Mouse (Mus musculus): ENCODE measurements at regions not wholly inside any gene's neighbourhood (a gene's known extent, or its start where the extent isn't known, plus 50 kb on each side); places are given as distances from the start of the nearest gene placed in this dataset.

GRCm38 (mm10) chr2:101206637-101207036 lies 417.9 kb upstream of the Rag2 start:
- in situ Hi-C loops (cut with MseI, MboI): no loop called here

GRCm38 (mm10) chr2:101209136-101209535 lies 415.4 kb upstream of the Rag2 start:
- in situ Hi-C loops (cut with MseI, MboI): no loop called here

GRCm38 (mm10) chr2:101220759-101221158 lies 403.8 kb upstream of the Rag2 start:
- in situ Hi-C loops (cut with MseI, MboI): no loop called here

GRCm38 (mm10) chr2:101242983-101243382 lies 381.5 kb upstream of the Rag2 start:
- in situ Hi-C loops (cut with MseI, MboI): no loop called here

- in situ Hi-C loops (cut with MseI, MboI): no loop called here
Measured at GRCm38 (mm10) chr2:101247133-101247532, 377.4 kb upstream of the Rag2 start.

GRCm38 (mm10) chr2:101252228-101252627 lies 372.3 kb upstream of the Rag2 start:
- in situ Hi-C loops (cut with MseI, MboI): no loop called here

GRCm38 (mm10) chr2:101256464-101256863 lies 368.1 kb upstream of the Rag2 start:
- in situ Hi-C loops (cut with MseI, MboI): no loop called here

GRCm38 (mm10) chr2:101263934-101264333 lies 360.6 kb upstream of the Rag2 start:
- in situ Hi-C loops (cut with MseI, MboI): no loop called here

- in situ Hi-C loops (cut with MseI, MboI): no loop called here
Measured at GRCm38 (mm10) chr2:101266685-101267374, 357.7 kb upstream of the Rag2 start.

GRCm38 (mm10) chr2:101274045-101274664 lies 350.4 kb upstream of the Rag2 start:
- in situ Hi-C loops (cut with MseI, MboI): no loop called here

GRCm38 (mm10) chr2:101284886-101285285 lies 339.6 kb upstream of the Rag2 start:
- in situ Hi-C loops (cut with MseI, MboI): no loop called here

- in situ Hi-C loops (cut with MseI, MboI): no loop called here
Measured at GRCm38 (mm10) chr2:101288119-101288518, 336.4 kb upstream of the Rag2 start.

GRCm38 (mm10) chr2:101289168-101289567 lies 335.4 kb upstream of the Rag2 start:
- in situ Hi-C loops (cut with MseI, MboI): no loop called here

- in situ Hi-C loops (cut with MseI, MboI): no loop called here
Measured at GRCm38 (mm10) chr2:101290738-101291137, 333.8 kb upstream of the Rag2 start.

GRCm38 (mm10) chr2:101295678-101296368 lies 328.7 kb upstream of the Rag2 start:
- in situ Hi-C loops (cut with MseI, MboI): no loop called here

GRCm38 (mm10) chr2:101296369-101296682 lies 328.2 kb upstream of the Rag2 start:
- in situ Hi-C loops (cut with MseI, MboI): no loop called here

- in situ Hi-C loops (cut with MseI, MboI): no loop called here
Measured at GRCm38 (mm10) chr2:101296778-101297177, 327.7 kb upstream of the Rag2 start.

GRCm38 (mm10) chr2:101299126-101299525 lies 325.4 kb upstream of the Rag2 start:
- in situ Hi-C loops (cut with MseI, MboI): no loop called here

GRCm38 (mm10) chr2:101300106-101300505 lies 324.4 kb upstream of the Rag2 start:
- in situ Hi-C loops (cut with MseI, MboI): no loop called here

- in situ Hi-C loops (cut with MseI, MboI): no loop called here
Measured at GRCm38 (mm10) chr2:101321286-101321914, 303.1 kb upstream of the Rag2 start.

GRCm38 (mm10) chr2:101356709-101357108 lies 267.8 kb upstream of the Rag2 start:
- in situ Hi-C loops (cut with MseI, MboI): no loop called here

GRCm38 (mm10) chr2:101364256-101364655 lies 260.3 kb upstream of the Rag2 start:
- in situ Hi-C loops (cut with MseI, MboI): no loop called here

GRCm38 (mm10) chr2:101368278-101368677 lies 256.2 kb upstream of the Rag2 start:
- in situ Hi-C loops (cut with MseI, MboI): no loop called here

All from mouse trophoblast stem cell (cell line).